Mouse (Mus musculus) 416B (cell line): Measurements from ENCODE around the gene 1810010D01Rik.

Experiments used
- DNase-seq: peaks from one replicate; pipeline ENCODE4 v3.0.0; 2011; ENCODE audit warnings: low read depth

The 1810010D01Rik gene

DNA sequence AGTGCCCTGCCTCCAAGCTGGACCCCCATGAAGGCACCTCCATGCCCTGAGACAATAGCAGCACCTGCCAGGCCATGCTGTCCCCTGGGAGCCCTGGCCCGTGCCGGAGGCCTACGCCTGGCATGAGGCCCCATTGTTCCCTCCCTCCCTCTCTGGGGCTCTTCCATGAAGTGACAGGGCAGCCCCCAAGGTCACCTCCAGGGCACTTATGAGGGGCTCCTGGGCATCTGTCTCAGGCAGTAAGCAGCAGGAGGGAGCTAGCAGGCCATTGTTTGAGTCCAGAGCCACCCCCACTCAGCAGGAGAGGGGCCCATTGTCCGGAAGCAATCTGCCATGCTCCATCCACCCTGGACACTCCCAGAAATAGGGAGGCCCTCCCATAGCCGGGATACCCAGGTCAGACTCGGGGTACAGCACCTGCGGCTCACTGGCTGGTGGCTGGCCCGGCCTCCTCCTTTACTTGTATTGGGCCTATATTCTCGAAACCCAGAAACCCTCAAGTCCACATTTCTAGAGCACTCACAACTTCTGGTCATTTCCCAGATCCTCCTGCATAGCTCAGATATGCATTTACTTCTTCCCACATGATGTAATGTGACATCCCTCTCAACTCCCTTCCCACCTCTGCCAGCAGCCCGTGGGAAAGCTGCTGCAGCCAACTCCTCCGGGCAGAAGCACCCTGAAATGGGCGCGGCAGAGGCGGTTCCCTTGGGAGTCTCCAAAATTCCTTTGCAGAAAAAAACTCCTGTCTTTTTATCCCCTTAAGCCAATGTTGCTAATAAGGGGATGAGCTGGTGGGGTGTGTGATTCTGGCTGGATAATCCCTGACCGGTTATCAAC is 30.9 kb downstream of the 1810010D01Rik start:
- no peak for DNase-seq

DNA sequence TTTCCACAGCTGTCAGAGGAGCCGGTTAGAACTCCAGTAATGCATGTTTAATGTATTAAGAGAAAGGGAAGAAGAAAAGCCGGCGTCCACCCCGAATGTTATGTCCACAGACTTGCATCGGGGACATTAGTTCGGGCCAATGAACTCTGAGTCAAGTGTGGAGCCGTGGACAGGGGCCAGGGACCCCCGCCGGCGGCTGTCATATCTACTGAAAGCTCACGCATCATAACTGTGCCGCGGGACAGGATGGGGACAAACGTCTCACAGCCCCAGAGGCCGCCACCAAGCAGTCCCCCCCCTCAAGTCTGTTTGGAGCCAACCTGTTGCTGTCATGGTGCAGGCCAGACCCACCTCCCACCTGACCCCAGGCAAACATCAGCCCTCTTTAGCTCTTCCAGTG is 34.4 kb downstream of the 1810010D01Rik start:
- DNase-seq, result no peak

DNA sequence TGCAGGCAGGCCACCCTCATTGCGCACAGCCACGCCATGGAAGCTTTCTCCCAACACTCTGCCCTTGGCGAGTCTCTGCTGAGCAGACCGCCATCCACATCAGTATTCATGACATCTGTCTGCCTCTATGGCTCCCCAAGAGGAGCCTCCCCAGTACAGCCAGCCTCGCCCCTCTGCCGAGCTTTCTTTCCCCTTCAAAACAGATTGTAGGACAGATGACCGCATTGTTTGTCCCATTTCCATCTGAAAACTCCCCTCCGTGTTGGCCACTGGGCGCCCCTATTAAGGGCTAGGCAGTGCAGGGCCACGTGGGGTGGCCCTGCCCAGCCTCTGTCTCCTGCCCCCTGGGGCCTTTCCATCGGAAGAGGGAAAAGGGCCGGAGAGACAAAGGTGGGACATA is 34.8 kb downstream of the 1810010D01Rik start:
- DNase-seq, result no peak

DNA sequence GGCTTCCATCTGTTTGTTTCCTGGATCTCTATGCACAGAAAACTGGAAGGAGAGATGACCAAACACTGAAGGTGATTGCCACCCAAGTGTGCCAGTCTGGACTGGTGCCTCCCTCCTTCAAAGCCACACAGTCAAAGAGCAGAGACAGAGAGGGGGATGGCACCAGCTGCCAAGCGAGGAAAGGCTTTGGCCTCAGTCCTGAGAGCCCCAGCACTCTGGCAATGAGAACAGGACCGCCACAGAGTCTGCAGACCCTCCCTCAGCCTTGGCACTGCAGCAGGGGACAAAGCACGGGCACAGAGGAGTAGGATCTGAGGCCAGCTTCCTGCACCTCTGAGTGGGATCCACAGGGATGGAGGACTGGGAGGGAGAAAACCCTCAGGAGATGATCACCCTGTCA is 38.2 kb downstream of the 1810010D01Rik start:
- no peak for DNase-seq

DNA sequence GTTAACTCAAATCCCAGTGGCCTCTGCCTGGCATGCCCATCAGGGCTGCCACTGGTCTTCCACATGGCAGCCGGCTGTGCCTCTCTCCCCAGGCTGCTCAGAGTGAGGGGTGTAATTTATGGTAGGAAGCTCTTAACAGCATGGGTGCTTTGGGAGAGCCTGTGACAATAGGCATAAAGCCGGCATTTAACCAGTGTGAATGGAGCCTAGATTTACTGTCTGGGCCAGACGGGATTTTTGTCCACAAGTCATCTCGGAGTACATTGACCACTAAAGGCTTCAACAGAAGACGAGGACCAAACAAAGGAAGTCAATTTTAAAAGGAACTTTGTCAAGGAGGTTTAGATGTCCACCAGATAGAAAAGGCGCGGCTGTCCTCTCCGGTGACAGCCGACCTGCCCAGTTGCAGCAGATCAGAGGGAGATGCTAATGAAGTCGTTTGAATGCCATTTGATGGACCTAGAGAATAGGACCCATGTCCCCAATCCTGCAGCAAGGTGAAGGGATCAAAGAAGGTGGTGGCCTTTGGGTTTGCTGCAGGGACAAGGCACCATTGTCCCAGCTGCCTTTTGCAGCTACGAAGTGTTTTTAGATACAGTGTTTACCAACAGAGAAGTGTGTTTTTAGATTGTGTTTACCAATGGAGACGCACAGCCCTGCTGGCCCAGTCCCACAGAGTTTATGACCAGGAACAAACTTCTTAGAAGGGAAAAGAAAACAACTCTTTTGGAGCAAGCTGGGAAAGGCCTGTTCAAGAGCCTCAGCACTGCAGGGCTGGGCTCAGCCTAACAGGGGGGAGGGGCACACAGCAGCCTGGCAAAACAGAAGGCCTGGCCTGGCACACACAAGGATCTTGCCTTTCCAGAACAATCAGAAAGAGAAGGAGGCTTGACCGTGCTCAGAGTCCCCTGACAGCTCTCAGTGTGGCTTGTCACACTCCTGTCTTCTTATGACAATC is 48.4 kb downstream of the 1810010D01Rik start:
- DNase-seq, result no peak
